Mouse (Mus musculus) MEL (cell line): ENCODE data around the gene Rex1bd. TPM values are rescaled to one million over a fixed set of nuclear protein-coding genes. Genes with fewer than 3 reads are reported as not detected.

Source experiments
- DNase-seq: peaks from one replicate; pipeline ENCODE4 v3.0.0; 2011; ENCODE audit warnings: low read depth, low spot score
- H3K27ac ChIP-seq: 2 replicates; pipeline ENCODE4 v1.5.1; 2012; ENCODE audit warnings: low read depth, mild to moderate bottlenecking, control low read depth, low read length, moderate library complexity; ENCODE audit not compliant: control insufficient read depth
- H3K27me3 ChIP-seq, 2 experiments: fragments of 150-350 bp in 1 of 2; sonication (generic) in 1 of 2; 2 replicates each; pipeline ENCODE4 v1.6.1; 2012; ENCODE audit warnings: low read length in 2 of 2, mild to moderate bottlenecking in 2 of 2, improper control_type of control experiment in 1 of 2, moderate library complexity in 1 of 2; ENCODE audit not compliant: insufficient read depth in 2 of 2, control insufficient read depth in 1 of 2
- H3K36me3 ChIP-seq, 2 experiments: 2 replicates each; pipeline ENCODE4 v1.6.1; 2012 to 2014; ENCODE audit warnings: low read length in 2 of 2, improper control_type of control experiment in 1 of 2, inconsistent platforms in 1 of 2, mild to moderate bottlenecking in 1 of 2; ENCODE audit not compliant: insufficient read depth in 2 of 2, control insufficient read depth in 1 of 2
- H3K4me1 ChIP-seq, 2 experiments: fragments of 150-350 bp in 1 of 2; sonication (generic) in 1 of 2; 2 replicates each; pipeline ENCODE4 v1.6.1; 2012; ENCODE audit warnings: low read length in 2 of 2, improper control_type of control experiment in 1 of 2, mild to moderate bottlenecking in 1 of 2; ENCODE audit not compliant: insufficient read depth in 2 of 2, control insufficient read depth in 1 of 2
- H3K4me3 ChIP-seq, 2 experiments: fragments of 150-350 bp in 1 of 2; sonication (generic) in 1 of 2; 2 replicates each; pipeline ENCODE4 v1.5.1; 2012; ENCODE audit warnings: low read depth in 2 of 2, low read length in 2 of 2, mild to moderate bottlenecking in 2 of 2, moderate library complexity in 2 of 2, control low read depth in 1 of 2, improper control_type of control experiment in 1 of 2; ENCODE audit not compliant: control insufficient read depth in 1 of 2, insufficient read depth in 1 of 2
- H3K79me2 ChIP-seq: 2 replicates; pipeline ENCODE4 v1.6.1; 2012; ENCODE audit warnings: mild to moderate bottlenecking, low read length, moderate library complexity; ENCODE audit not compliant: control insufficient read depth, poor library complexity, insufficient read depth
- H3K9ac ChIP-seq: 2 replicates; pipeline ENCODE4 v1.6.1; 2012; ENCODE audit warnings: low read depth, mild to moderate bottlenecking, control low read depth, low read length, moderate library complexity; ENCODE audit not compliant: control insufficient read depth, poor library complexity, severe bottlenecking
- H3K9me3 ChIP-seq: fragments of 150-350 bp; sonication (generic); replicated peaks from 2 replicates; pipeline ENCODE4 v1.6.1; 2012; ENCODE audit warnings: mild to moderate bottlenecking, low read length, improper control_type of control experiment, moderate library complexity; ENCODE audit not compliant: insufficient read depth
- BHLHE40 ChIP-seq: IDR thresholded peaks from 2 replicates; pipeline ENCODE4 v1.6.1; 2012; ENCODE audit warnings: low read depth, mild to moderate bottlenecking, inconsistent platforms, low read length, improper control_type of control experiment, borderline replicate concordance
- CTCF ChIP-seq, 3 experiments: IDR thresholded peaks in 2 of 3; conservative IDR thresholded peaks in 1 of 3; 2 replicates each; pipeline ENCODE4 v1.5.1; 2011 to 2012; ENCODE audit warnings: low read length in 3 of 3, low read depth in 2 of 3, mild to moderate bottlenecking in 2 of 3, improper control_type of control experiment in 1 of 3, inconsistent platforms in 1 of 3, mixed read lengths in 1 of 3, moderate library complexity in 1 of 3; ENCODE audit not compliant: control insufficient read depth in 1 of 3, insufficient read depth in 1 of 3, poor library complexity in 1 of 3, severe bottlenecking in 1 of 3
- E2F4 ChIP-seq: IDR thresholded peaks from 2 replicates; pipeline ENCODE4 v1.6.1; 2011; ENCODE audit warnings: low read depth, low read length, improper control_type of control experiment, borderline replicate concordance
- HCFC1 ChIP-seq: IDR thresholded peaks from 2 replicates; pipeline ENCODE4 v1.6.1; 2012; ENCODE audit warnings: low read depth, mild to moderate bottlenecking, inconsistent platforms, low read length, improper control_type of control experiment, moderate library complexity
- MAX ChIP-seq: IDR thresholded peaks from 2 replicates; pipeline ENCODE4 v1.6.1; 2011; ENCODE audit warnings: low read length, improper control_type of control experiment
- MYB ChIP-seq: IDR thresholded peaks from 2 replicates; pipeline ENCODE4 v1.6.1; 2011; ENCODE audit warnings: mild to moderate bottlenecking, low read depth, low read length, improper control_type of control experiment
- MYC ChIP-seq: IDR thresholded peaks from 2 replicates; pipeline ENCODE4 v1.6.1; 2011; ENCODE audit warnings: low read depth, mild to moderate bottlenecking, low read length, improper control_type of control experiment, moderate library complexity
- NELFE ChIP-seq: IDR thresholded peaks from 2 replicates; pipeline ENCODE4 v1.6.1; 2011; ENCODE audit warnings: low read depth, low read length, improper control_type of control experiment
- POLR2AphosphoS5 ChIP-seq: IDR thresholded peaks from 2 replicates; pipeline ENCODE4 v1.6.1; 2012; ENCODE audit warnings: low read depth, borderline replicate concordance, mild to moderate bottlenecking, inconsistent platforms, low read length, moderate library complexity, mixed read lengths
- RAD21 ChIP-seq: IDR thresholded peaks from 2 replicates; pipeline ENCODE4 v1.6.1; 2011; ENCODE audit warnings: mild to moderate bottlenecking, low read depth, low read length, improper control_type of control experiment
- ZC3H11A ChIP-seq: IDR thresholded peaks from 2 replicates; pipeline ENCODE4 v1.6.1; 2012; ENCODE audit warnings: low read depth, mild to moderate bottlenecking, inconsistent platforms, low read length, improper control_type of control experiment
- polyA plus RNA-seq, 2 experiments: library from polyadenylated mRNA; stranded (reverse) in 1 of 2; unstranded in 1 of 2; fragments of >175 nt in 1 of 2; fragments of >200 nt in 1 of 2; gene quantifications; 2 replicates each; pipeline versions ENCODE4 v1.2.1 to v1.2.4; 2012; ENCODE audit warnings: low replicate concordance in 2 of 2, low read depth in 1 of 2; ENCODE audit not compliant: insufficient read length in 2 of 2, insufficient read depth in 1 of 2, missing spikeins in 1 of 2
- total RNA-seq: library from RNA; depleted of rRNA; stranded (reverse); fragments of 300-350 nt; gene quantifications from 2 replicates; pipeline ENCODE4 v1.2.3, GENCODE M21; 2012

Gene Rex1bd
- total and polyA plus RNA-seq, 3 experiments = 145 to 204 TPM; not detected in 1

GRCm38 (mm10) chr8:70461765-70462515 lies 44.6 kb downstream of the Rex1bd start:
- Histone ChIP-seq H3K4me1 (no peaks in the 10 kb centered on the region), H3K36me3 (no peaks in the 10 kb centered on the region; a peak in 1 of 4 replicates), H3K4me3 (no peak overlapping the region), H3K9ac (no peak overlapping the region), H3K9me3 (no peaks in the 10 kb centered on the region), H3K27ac (no peak overlapping the region), H3K27me3 (no peaks in the 10 kb centered on the region), H3K79me2 (no peaks in the 10 kb centered on the region)
- no peak for DNase-seq
- TF ChIP-seq NELFE = no peak

- TF ChIP-seq E2F4 = no peak
- no peak for TF ChIP-seq POLR2AphosphoS5
- TF ChIP-seq, all 39 proteins: peak for 0
- Histone ChIP-seq H3K9ac (no peak overlapping the region), H3K79me2 (no peaks in the 10 kb centered on the region), H3K36me3 (no peaks in the 10 kb centered on the region; a peak in 1 of 4 replicates), H3K27me3 (no peaks in the 10 kb centered on the region), H3K4me1 (no peaks in the 10 kb centered on the region), H3K27ac (no peak overlapping the region), H3K4me3 (no peak overlapping the region), H3K9me3 (no peaks in the 10 kb centered on the region)
- no peak for DNase-seq
Measured at GRCm38 (mm10) chr8:70460606-70461005, 45.9 kb downstream of the Rex1bd start.

- H3K9me3 ChIP-seq = no peaks in the 10 kb centered on the region
- no peak for TF ChIP-seq ZC3H11A
- no peak for TF ChIP-seq MYB
- TF ChIP-seq BHLHE40 = no peak
- TF ChIP-seq, all 39 proteins: peak for 0
- H3K9ac ChIP-seq = no peak overlapping the region
- no peak overlapping the region for H3K4me3 ChIP-seq
- H3K36me3 ChIP-seq = no peaks in the 10 kb centered on the region; a peak in 1 of 4 replicates
- H3K4me1 ChIP-seq = no peaks in the 10 kb centered on the region
- no peaks in the 10 kb centered on the region for H3K79me2 ChIP-seq
- no peaks in the 10 kb centered on the region for H3K27me3 ChIP-seq
- no peak for DNase-seq
- no peak overlapping the region for H3K27ac ChIP-seq
Measured at GRCm38 (mm10) chr8:70460199-70460598, 46.4 kb downstream of the Rex1bd start.

- Histone ChIP-seq H3K79me2 (no peaks in the 10 kb centered on the region), H3K9me3 (no peaks in the 10 kb centered on the region), H3K36me3 (no peaks in the 10 kb centered on the region; a peak in 1 of 4 replicates), H3K4me1 (no peaks in the 10 kb centered on the region), H3K27me3 (no peaks in the 10 kb centered on the region), H3K4me3 (no peak overlapping the region)
- TF ChIP-seq HCFC1 (no peak), MAX (no peak), RAD21 (peak; percentile 4), CTCF (IDR thresholded peaks at IDR 0.05 in 2 of 3, conservative IDR thresholded peaks at IDR 0.05 in 1 of 3; ENCODE audit: control insufficient read depth in 1 of 3, insufficient read depth in 1 of 3, low read depth in 2 of 3, low read length in 3 of 3, poor library complexity in 1 of 3, severe bottlenecking in 1 of 3) (peak; percentile 14 to 33 (median 21); a peak in 3 of 6 replicates), MYC (no peak)
- TF ChIP-seq, all 39 proteins: peak for 2
- DNase-seq = peak; percentile 18
- H3K9ac ChIP-seq = no peak overlapping the region
- no peak overlapping the region for H3K27ac ChIP-seq
Measured at GRCm38 (mm10) chr8:70459636-70460035, 46.9 kb downstream of the Rex1bd start.
